Mouse (Mus musculus) neutrophil, adult 5-6 weeks (primary cell): Measurements from ENCODE around the gene Adam12. TPM values are rescaled to one million over a fixed set of nuclear protein-coding genes. Genes with fewer than 3 reads are reported as not detected.

Source experiments
- ATAC-seq: fragments of 151-379, 151-347 bp; 2 replicates; pipeline ENCODE4 v1.8.0; 2017; ENCODE audit warnings: mild to moderate bottlenecking, moderate TSS enrichment; ENCODE audit not compliant: insufficient number of reproducible peaks, poor library complexity, low FRiP score, severe bottlenecking; ENCODE audit errors: extremely low read depth
- total RNA-seq: library from RNA; stranded (forward); fragments of 200-1000 nt; gene quantifications from 2 replicates; pipeline ENCODE4 v1.2.3, GENCODE M21; 2017

Gene Adam12
- total RNA-seq, result 0.12 and 0.25 TPM in 2 replicates

DNA sequence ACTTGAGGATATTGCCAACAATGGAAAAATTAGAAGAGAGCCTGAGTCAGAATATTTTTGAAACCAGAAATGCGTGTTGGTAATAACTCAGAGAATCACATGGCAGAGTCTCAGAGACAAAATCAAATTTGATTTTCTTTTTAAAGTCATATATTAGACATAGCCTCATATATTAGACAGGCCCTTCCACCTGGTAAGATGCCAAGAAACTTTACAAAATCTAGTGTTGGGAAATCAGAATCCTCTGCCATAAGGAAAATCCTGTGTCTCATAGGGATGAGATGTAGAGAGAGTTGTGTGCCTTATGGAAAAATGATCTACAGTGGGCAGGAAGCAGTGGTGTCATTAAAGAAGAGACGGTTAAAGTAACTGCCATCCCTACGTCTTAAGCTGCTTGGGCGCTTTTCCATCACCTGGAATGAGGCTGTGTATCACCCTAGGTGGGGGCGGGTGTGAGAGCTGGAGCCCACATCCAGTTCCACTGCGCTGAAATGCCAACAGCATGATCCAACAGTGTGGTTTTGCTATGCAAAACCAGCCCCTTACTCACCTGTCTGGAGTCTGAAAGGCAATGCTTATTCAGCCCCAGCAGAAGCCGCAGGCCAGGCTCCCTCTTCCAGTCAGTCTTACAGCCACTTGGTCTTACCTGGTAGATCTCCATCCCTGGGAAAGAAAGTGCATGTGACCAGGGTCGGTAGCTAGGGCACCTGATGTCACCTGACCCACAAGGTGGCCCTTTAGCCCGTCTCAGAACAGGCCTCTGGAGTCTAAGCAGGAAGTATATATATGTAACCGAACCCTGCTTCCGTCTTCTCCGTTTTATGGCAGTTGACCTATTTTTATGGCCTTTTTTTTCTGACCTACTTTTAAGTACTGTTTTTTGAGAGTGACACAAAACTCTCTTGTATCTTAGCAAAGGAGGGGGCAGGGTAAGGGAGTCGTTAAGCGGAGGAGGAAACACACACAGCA lies at the start of gene Adam12:
TSS of gene Adam12 (minus strand) at position 769 of the 969 bp plus-strand sequence.
- ATAC-seq, result no peak

DNA sequence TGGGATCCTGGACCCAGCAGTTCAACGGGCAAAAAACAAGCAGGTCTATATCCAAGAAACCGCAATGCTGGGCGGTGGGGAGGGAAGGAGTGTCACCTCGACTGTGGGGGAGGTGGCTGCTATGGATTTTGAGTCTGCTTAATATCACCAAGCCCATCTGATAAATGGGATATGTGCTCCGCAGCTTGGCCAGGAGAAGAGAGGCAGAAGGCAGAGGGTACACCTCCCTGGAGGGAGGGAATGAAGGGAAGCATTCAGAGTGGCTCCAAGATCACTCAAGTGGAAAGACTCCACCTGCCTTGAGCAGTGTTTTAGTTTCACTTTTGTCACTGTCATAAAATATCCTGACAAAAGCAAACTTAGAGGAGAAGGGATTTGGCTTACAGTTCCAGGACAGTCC lies 41.0 kb upstream of the Adam12 start:
- ATAC-seq, result no peak

GRCm38 (mm10) chr7:134272421-134272820 lies 40.5 kb upstream of the Adam12 start:
- ATAC-seq, result no peak

DNA sequence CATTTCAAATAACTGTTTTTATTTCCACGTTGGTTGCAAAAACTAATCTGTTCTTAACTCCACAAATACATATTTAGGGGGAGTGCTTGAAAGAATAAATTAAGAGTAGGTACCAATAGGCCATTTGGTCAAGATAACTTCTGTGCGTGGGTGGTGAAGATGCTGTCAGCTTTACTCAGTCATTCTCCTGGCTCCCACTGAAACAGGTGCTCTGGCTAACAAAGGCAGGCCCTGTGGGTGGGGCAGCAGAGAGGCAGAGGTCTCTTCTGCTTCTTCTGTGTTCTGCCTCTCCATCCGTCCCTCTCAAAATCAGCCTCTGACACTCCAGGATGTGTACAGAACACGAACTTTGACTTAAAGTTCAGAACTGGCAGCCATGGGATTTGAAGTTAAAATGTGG lies 33.8 kb upstream of the Adam12 start:
- no peak for ATAC-seq

- no peak for ATAC-seq
Measured at GRCm38 (mm10) chr7:134263146-134263906, 31.4 kb upstream of the Adam12 start.

GRCm38 (mm10) chr7:134261003-134261701 lies 29.2 kb upstream of the Adam12 start:
- ATAC-seq, result no peak

DNA sequence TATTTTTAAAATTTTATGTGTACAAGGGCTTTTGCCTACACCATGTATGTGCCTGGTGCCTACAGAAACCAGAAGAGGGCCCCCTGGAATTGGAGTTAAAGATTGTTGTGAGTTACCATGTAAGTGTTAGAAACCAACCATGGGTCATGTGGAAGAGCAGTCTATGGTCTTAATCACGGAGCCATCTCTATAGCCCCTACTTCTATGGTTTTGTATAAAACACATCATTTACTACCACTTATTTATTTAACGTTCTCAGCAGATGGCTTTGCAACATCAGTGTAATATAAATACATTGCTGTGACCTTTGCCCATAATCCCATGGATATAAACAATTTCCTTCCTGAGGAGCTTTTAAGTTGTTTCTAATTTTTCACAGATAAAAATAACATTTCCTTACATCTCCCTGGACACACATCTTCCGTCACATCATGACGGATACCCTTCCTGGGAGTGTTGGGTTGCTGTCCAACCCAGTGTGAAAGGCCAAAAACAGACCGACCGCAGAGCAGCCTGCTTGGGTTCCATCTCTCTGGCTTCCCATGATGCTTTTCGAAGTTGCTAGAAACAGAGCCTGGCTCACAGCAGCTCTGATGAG lies 18.4 kb upstream of the Adam12 start:
- no peak for ATAC-seq

GRCm38 (mm10) chr7:134248041-134248440 lies 16.1 kb upstream of the Adam12 start:
- no peak for ATAC-seq

DNA sequence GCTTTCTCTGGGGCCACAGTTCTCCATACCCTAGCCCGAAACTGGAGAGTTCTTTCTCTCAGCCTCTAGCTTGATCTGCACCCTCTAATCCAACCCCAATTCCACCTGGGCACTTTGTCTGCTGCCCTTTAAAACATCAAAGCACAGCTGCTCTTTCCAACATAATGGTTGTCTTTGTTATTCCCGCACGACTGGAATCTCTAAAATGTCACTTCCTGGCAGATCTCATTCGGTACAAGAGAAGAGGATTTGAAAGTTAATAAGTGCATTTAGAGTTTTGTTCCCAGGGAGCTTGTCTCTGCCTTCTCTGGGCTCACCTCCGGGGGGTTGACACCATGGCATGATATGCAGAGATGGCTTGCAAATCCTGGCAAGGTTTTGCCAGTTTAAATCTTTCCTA lies 14.7 kb upstream of the Adam12 start:
- ATAC-seq, result no peak

GRCm38 (mm10) chr7:134242773-134243172 lies 10.8 kb upstream of the Adam12 start:
- no peak for ATAC-seq

GRCm38 (mm10) chr7:134241212-134241611 lies 9.3 kb upstream of the Adam12 start:
- no peak for ATAC-seq

DNA sequence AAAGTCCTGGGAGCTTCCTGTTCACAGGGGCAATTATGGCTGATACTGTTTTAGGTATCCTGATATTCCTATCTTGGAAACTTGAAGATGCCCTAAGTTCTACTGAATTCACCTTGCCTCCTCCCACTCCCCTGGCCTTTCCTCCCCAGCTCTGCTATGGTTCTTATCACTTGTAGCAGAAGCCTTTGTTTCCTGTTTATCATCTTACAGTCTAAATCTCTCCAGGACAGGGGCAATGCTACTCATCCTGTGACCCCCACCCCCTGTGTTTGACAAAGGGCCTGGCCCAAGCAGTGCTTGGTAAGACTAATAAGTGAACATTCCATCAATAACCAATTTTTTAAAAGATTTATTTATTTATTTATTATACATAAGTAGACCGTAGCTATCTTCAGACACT lies 8.6 kb upstream of the Adam12 start:
- no peak for ATAC-seq

DNA sequence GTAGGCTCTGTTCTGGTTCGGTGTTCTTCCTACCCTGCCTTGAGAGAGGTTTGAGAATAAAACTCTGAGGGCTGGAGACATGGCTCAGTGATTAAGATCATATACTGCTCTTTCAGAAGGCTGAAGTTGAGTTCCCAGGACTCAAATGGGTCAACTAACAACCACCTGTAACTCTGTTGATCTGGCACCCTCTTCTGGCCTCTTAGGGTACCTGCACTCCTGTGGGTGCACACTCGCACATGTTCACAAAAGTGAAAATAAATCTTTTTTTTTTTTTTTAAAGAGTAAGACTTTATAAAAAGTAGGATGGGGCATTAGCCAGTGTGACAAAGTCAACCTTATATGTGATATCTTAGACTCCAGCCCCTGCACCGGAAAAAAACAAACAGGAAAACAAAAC lies 6.9 kb upstream of the Adam12 start:
- no peak for ATAC-seq

GRCm38 (mm10) chr7:134237356-134237755 lies 5.4 kb upstream of the Adam12 start:
- no peak for ATAC-seq

- no peak for ATAC-seq
Measured at GRCm38 (mm10) chr7:134236727-134237126, 4.8 kb upstream of the Adam12 start.

GRCm38 (mm10) chr7:134235552-134235951 lies 3.6 kb upstream of the Adam12 start:
- ATAC-seq, result no peak

DNA sequence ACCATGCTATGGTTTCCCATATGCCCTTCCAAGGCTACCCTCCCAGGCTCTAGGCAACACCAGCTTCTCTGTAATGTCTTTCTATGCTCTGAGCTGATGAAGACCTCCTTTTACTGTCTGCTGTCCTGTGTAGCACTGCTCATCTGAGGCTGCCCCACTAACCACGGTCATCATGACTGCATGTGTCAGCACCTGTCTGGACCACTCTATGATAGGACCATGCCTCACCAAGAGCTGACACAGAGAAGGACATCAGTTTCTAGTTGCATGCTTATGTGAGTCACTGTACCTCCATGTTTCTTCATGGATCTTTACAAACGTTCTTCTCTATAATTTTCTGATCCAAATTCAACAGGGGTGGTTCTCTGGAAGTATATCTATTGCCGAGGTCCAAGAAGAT lies 1.2 kb downstream of the Adam12 start:
- no peak for ATAC-seq

- no peak for ATAC-seq
Measured at GRCm38 (mm10) chr7:134229899-134230298, 2.0 kb downstream of the Adam12 start.
